Mouse (Mus musculus) liver, postnatal 0 days (tissue): ENCODE data around the gene Nf1. TPM values are rescaled to one million over a fixed set of nuclear protein-coding genes. Genes with fewer than 3 reads are reported as not detected.

Experiments used
- ATAC-seq: fragments of 200-750 bp; cut with Nextera tagmentation; 2 replicates; pipeline ENCODE4 v1.8.0; 2017; ENCODE audit warnings: mild to moderate bottlenecking, moderate library complexity
- DNase-seq: peaks from one replicate; pipeline ENCODE4 v3.0.0-alpha.2; 2016
- H3K27ac ChIP-seq: fragments of 300-500 bp; sonication (generic); 2 replicates; pipeline ENCODE4 v1.5.1; 2014; ENCODE audit warnings: antibody characterized with exemption, moderate library complexity, mild to moderate bottlenecking, low read depth
- H3K27me3 ChIP-seq: fragments of 300-500 bp; sonication (generic); 2 replicates; pipeline ENCODE4 v1.6.1; 2014; ENCODE audit warnings: low read length, control low read depth, mixed read lengths; ENCODE audit not compliant: insufficient read depth
- H3K36me3 ChIP-seq: fragments of 300-500 bp; sonication (generic); replicated peaks from 2 replicates; pipeline ENCODE4 v1.6.1; 2014; ENCODE audit warnings: mild to moderate bottlenecking, control low read depth, low read length, moderate library complexity, mixed read lengths; ENCODE audit not compliant: insufficient read depth
- H3K4me1 ChIP-seq: fragments of 300-500 bp; sonication (generic); 2 replicates; pipeline ENCODE4 v1.6.1; 2014; ENCODE audit warnings: antibody characterized with exemption, mild to moderate bottlenecking, control low read depth; ENCODE audit not compliant: insufficient read depth
- H3K4me2 ChIP-seq: fragments of 300-500 bp; sonication (generic); 2 replicates; pipeline ENCODE4 v1.6.1; 2014; ENCODE audit warnings: low read depth, mild to moderate bottlenecking, low read length, moderate library complexity, mixed read lengths
- H3K4me3 ChIP-seq: fragments of 300-500 bp; sonication (generic); 2 replicates; pipeline ENCODE4 v1.5.1; 2014; ENCODE audit warnings: low read depth, low read length
- H3K9ac ChIP-seq: fragments of 300-500 bp; sonication (generic); replicated peaks from 2 replicates; pipeline ENCODE4 v1.6.1; 2014; ENCODE audit warnings: mild to moderate bottlenecking, moderate library complexity
- H3K9me3 ChIP-seq: fragments of 300-500 bp; sonication (generic); 2 replicates; pipeline ENCODE4 v1.6.1; 2016; ENCODE audit warnings: mild to moderate bottlenecking, control low read depth, low read length, mixed read lengths
- CTCF ChIP-seq: sonication (generic); IDR thresholded peaks from 2 replicates; pipeline ENCODE4 v1.5.1; 2016; ENCODE audit warnings: antibody characterized with exemption, low read depth
- EP300 ChIP-seq: IDR thresholded peaks from 2 replicates; pipeline ENCODE4 v1.6.1; 2016; ENCODE audit warnings: antibody characterized with exemption, low read depth, mild to moderate bottlenecking
- WGBS: fragments of 180-500 bp; shearing (Covaris S2); extraction: QIAGEN DNeasy Blood & Tissue Kit; methylation state at CpG from one replicate; pipeline ENCODE4 v1.1.7; 2014; ENCODE audit not compliant: insufficient replicate concordance; 5-methylcytosine and 5-hydroxymethylcytosine counted together
- polyA plus RNA-seq: library from polyadenylated mRNA; unstranded; fragments of >200 nt; fragmentation: Nextera tagmentation; extraction: Ambion mirVana; gene quantifications from 2 replicates; pipeline ENCODE4 v1.2.1, GENCODE M21; 2015

Nf1 gene
- 2.7 and 2.8 TPM in 2 replicates for polyA plus RNA-seq

GRCm38 (mm10) chr11:79339234-79339807 lies at the start of gene Nf1:
Nf1 (plus strand) TSS chr11:79339693.
- peak; percentile 93 for DNase-seq
- under 1% methylated on average over 46 of the region's 49 CpGs for WGBS
- ATAC-seq = peak; percentile 95
- peak within 1 kb of the TSS; percentile 94 for H3K4me3 ChIP-seq
- H3K4me2 ChIP-seq = peak within 1 kb of the TSS; percentile 95
- peak within 1 kb of the TSS; percentile 96 for H3K9ac ChIP-seq
- H3K9me3 ChIP-seq = no peaks in the 10 kb centered on the region
- H3K27ac ChIP-seq = peak within 1 kb of the TSS; percentile 91
- no peaks in the 10 kb centered on the region for H3K36me3 ChIP-seq
- TF ChIP-seq EP300 (no peak), CTCF (no peak)
- H3K27me3 ChIP-seq = no peaks in the 10 kb centered on the region
- H3K4me1 ChIP-seq = peaks cover 11% of the 10 kb centered on the region

GRCm38 (mm10) chr11:79290473-79290872 lies 49.0 kb upstream of the Nf1 start:
- Histone ChIP-seq H3K9me3 (no peaks in the 10 kb centered on the region), H3K9ac (no peak overlapping the region), H3K27me3 (no peaks in the 10 kb centered on the region), H3K4me1 (peaks cover 33% of the 10 kb centered on the region), H3K36me3 (no peaks in the 10 kb centered on the region), H3K4me2 (no peak overlapping the region), H3K4me3 (no peak overlapping the region), H3K27ac (no peak overlapping the region)
- DNase-seq (peak; percentile 58), ATAC-seq (0 out of 2 replicates have a peak, but pooled peaks have one; percentile 35)
- 50% methylated on average over 2 of the region's 2 CpGs for WGBS
- TF ChIP-seq CTCF (peak; percentile 80), EP300 (no peak)

GRCm38 (mm10) chr11:79291651-79292050 lies 47.8 kb upstream of the Nf1 start:
- Histone ChIP-seq H3K9ac (no peak overlapping the region), H3K36me3 (no peaks in the 10 kb centered on the region), H3K4me1 (peaks cover 22% of the 10 kb centered on the region), H3K4me3 (no peak overlapping the region), H3K9me3 (no peaks in the 10 kb centered on the region), H3K27ac (no peak overlapping the region), H3K27me3 (no peaks in the 10 kb centered on the region), H3K4me2 (no peak overlapping the region)
- TF ChIP-seq CTCF (no peak), EP300 (no peak)
- DNase-seq (no peak), ATAC-seq (no peak)
- WGBS = 50% methylated on average over 5 of the region's 5 CpGs

GRCm38 (mm10) chr11:79292130-79292529 lies 47.4 kb upstream of the Nf1 start:
- no peaks in the 10 kb centered on the region for H3K27me3 ChIP-seq
- TF ChIP-seq CTCF = no peak
- no peak for TF ChIP-seq EP300
- H3K4me1 ChIP-seq = peaks cover 19% of the 10 kb centered on the region
- no peak overlapping the region for H3K9ac ChIP-seq
- no peaks in the 10 kb centered on the region for H3K9me3 ChIP-seq
- DNase-seq (no peak), ATAC-seq (no peak)
- WGBS = 55% methylated on average over 3 of the region's 3 CpGs
- H3K4me2 ChIP-seq = no peak overlapping the region
- no peak overlapping the region for H3K4me3 ChIP-seq
- H3K27ac ChIP-seq = no peak overlapping the region
- no peaks in the 10 kb centered on the region for H3K36me3 ChIP-seq

GRCm38 (mm10) chr11:79293025-79293424 lies 46.5 kb upstream of the Nf1 start:
- H3K27me3 ChIP-seq = no peaks in the 10 kb centered on the region
- no peak overlapping the region for H3K27ac ChIP-seq
- no peak overlapping the region for H3K9ac ChIP-seq
- no peaks in the 10 kb centered on the region for H3K9me3 ChIP-seq
- no peaks in the 10 kb centered on the region for H3K36me3 ChIP-seq
- no peak overlapping the region for H3K4me2 ChIP-seq
- no peak for DNase-seq
- no peak for TF ChIP-seq CTCF
- TF ChIP-seq EP300 = no peak
- peaks cover 10% of the 10 kb centered on the region for H3K4me1 ChIP-seq
- no peak for ATAC-seq
- H3K4me3 ChIP-seq = no peak overlapping the region
- 66% methylated on average over 3 of the region's 3 CpGs for WGBS

- Histone ChIP-seq H3K9me3 (no peaks in the 10 kb centered on the region), H3K4me3 (no peak overlapping the region), H3K9ac (no peak overlapping the region), H3K27me3 (no peaks in the 10 kb centered on the region), H3K4me2 (no peak overlapping the region), H3K27ac (no peak overlapping the region), H3K36me3 (no peaks in the 10 kb centered on the region), H3K4me1 (peaks cover under 1% of the 10 kb centered on the region)
- 67% methylated on average over 1 of the region's 1 CpGs for WGBS
- ATAC-seq (no peak), DNase-seq (no peak)
- TF ChIP-seq EP300 (no peak), CTCF (no peak)
These were observed 45.5 kb upstream of the Nf1 start for GRCm38 (mm10) chr11:79293971-79294370.

GRCm38 (mm10) chr11:79296167-79296566 lies 43.3 kb upstream of the Nf1 start:
- no peak for ATAC-seq
- Histone ChIP-seq H3K27ac (no peak overlapping the region), H3K4me1 (no peaks in the 10 kb centered on the region), H3K9me3 (no peaks in the 10 kb centered on the region), H3K36me3 (no peaks in the 10 kb centered on the region), H3K27me3 (no peaks in the 10 kb centered on the region), H3K9ac (no peak overlapping the region), H3K4me2 (no peak overlapping the region), H3K4me3 (no peak overlapping the region)
- 21% methylated on average over 1 of the region's 1 CpGs for WGBS
- peak; percentile 61 for DNase-seq
- TF ChIP-seq CTCF (peak; percentile 95), EP300 (no peak)
